Comparison of ENCODE assay signal across 7 mouse cellular contexts in genomic region chr9:62777461-62777860, GRCm38 (mm10). TPM values are rescaled to one million over a fixed set of nuclear protein-coding genes. Genes with fewer than 3 reads are reported as not detected.
A peak's percentile ranks its signal among the peaks of the same experiment; 100 is the strongest.
DNase-seq lines count a peak whose midpoint lies in the region; ATAC-seq and TF ChIP-seq lines count a peak whose summit lies in the region.

No protein-coding gene starts in this region.

- no peaks in the 10 kb centered on the region for H3K27me3 ChIP-seq in embryonic facial prominence, embryonic 14.5 days (replicated peaks; ENCODE audit: control insufficient read depth, insufficient read depth, low read length)
- no peaks in the 10 kb centered on the region for H3K27me3 ChIP-seq in hindbrain, embryonic 10.5 days (ENCODE audit: insufficient read depth, poor library complexity, severe bottlenecking)
- H3K27me3 ChIP-seq in lung, postnatal 0 days (replicated peaks; ENCODE audit: insufficient read depth, low read length) = no peaks in the 10 kb centered on the region

- peaks cover 0 to 4% of the 10 kb centered on the region in 2 experiments; a peak in 1 of 4 replicates for H3K4me1 ChIP-seq in ES-E14 (ENCODE audit: control insufficient read depth in 2 of 2, insufficient read depth in 2 of 2, low read length in 2 of 2, poor library complexity in 1 of 2)
- H3K4me1 ChIP-seq in embryonic facial prominence, embryonic 14.5 days (ENCODE audit: control insufficient read depth, insufficient read depth, low read length) = 0 out of 2 replicates have a peak, but pooled peaks cover 6% of the 10 kb centered on the region
- H3K4me1 ChIP-seq in hindbrain, embryonic 10.5 days (replicated peaks) = peaks cover 24% of the 10 kb centered on the region
- H3K4me1 ChIP-seq in lung, postnatal 0 days (ENCODE audit: insufficient read depth, low read depth, low read length) = no peaks in the 10 kb centered on the region

- ATAC-seq in embryonic facial prominence, embryonic 14.5 days (ENCODE audit: low read depth) = peak; percentile 80
- peak; percentile 70 for ATAC-seq in lung, postnatal 0 days

- no peaks in the 10 kb centered on the region for H3K9me3 ChIP-seq in ES-E14 (ENCODE audit: control insufficient read depth, insufficient read depth, low read depth, low read length)
- no peaks in the 10 kb centered on the region for H3K9me3 ChIP-seq in embryonic facial prominence, embryonic 14.5 days (ENCODE audit: control insufficient read depth, low read length)
- no peaks in the 10 kb centered on the region for H3K9me3 ChIP-seq in hindbrain, embryonic 10.5 days
- H3K9me3 ChIP-seq in lung, postnatal 0 days (ENCODE audit: low read length) = no peaks in the 10 kb centered on the region

- DNase-seq in ES-E14 (ENCODE audit: low read depth, low spot score) = peak; percentile 81
- DNase-seq in adrenal gland, postnatal 36 days = peak; percentile 59 to 73
- peak; percentile 67 for DNase-seq in embryonic facial prominence, embryonic 14.5 days (ENCODE audit: low spot score)
- peak; percentile 71 for DNase-seq in hindbrain, embryonic 10.5 days (ENCODE audit: low spot score)
- peak; percentile 47 to 78 for DNase-seq in layer of hippocampus, adult 8-10 months (ENCODE audit: low spot score in 2 of 2)
- DNase-seq in lung, postnatal 0 days (ENCODE audit: low spot score) = peak; percentile 81
- DNase-seq in retina, postnatal 1 day = peak; percentile 80

- no peaks in the 10 kb centered on the region; the same call in 1 of the 2 replicates for H3K36me3 ChIP-seq in ES-E14 (ENCODE audit: control insufficient read depth, insufficient read depth, low read length, poor library complexity, severe bottlenecking)
- H3K36me3 ChIP-seq in embryonic facial prominence, embryonic 14.5 days (ENCODE audit: control insufficient read depth, insufficient read depth, low read length) = no peaks in the 10 kb centered on the region
- no peaks in the 10 kb centered on the region for H3K36me3 ChIP-seq in hindbrain, embryonic 10.5 days
- H3K36me3 ChIP-seq in lung, postnatal 0 days (ENCODE audit: insufficient read depth, low read length) = no peaks in the 10 kb centered on the region

- no peak overlapping the region for H3K9ac ChIP-seq in ES-E14 (ENCODE audit: insufficient read depth, low read depth, low read length, poor library complexity, severe bottlenecking)
- no peak overlapping the region for H3K9ac ChIP-seq in embryonic facial prominence, embryonic 14.5 days (ENCODE audit: low read depth, low read length)
- H3K9ac ChIP-seq in lung, postnatal 0 days (replicated peaks; ENCODE audit: low read depth) = no peak overlapping the region

- no peak overlapping the region for H3K4me3 ChIP-seq in ES-E14 (ENCODE audit: insufficient read depth in 1 of 2, low read depth in 1 of 2, low read length in 2 of 2, poor library complexity in 1 of 2, severe bottlenecking in 1 of 2)
- H3K4me3 ChIP-seq in embryonic facial prominence, embryonic 14.5 days (ENCODE audit: low read depth, low read length) = no peak overlapping the region
- H3K4me3 ChIP-seq in hindbrain, embryonic 10.5 days = no peak overlapping the region
- no peak overlapping the region for H3K4me3 ChIP-seq in lung, postnatal 0 days (ENCODE audit: low read depth, low read length)

- H3K27ac ChIP-seq in ES-E14 (ENCODE audit: insufficient read depth, low read depth, low read length, poor library complexity, severe bottlenecking) = no peak overlapping the region
- H3K27ac ChIP-seq in embryonic facial prominence, embryonic 14.5 days (replicated peaks; ENCODE audit: low read depth, low read length) = no peak overlapping the region
- 0 out of 2 replicates have a peak overlapping the region, but pooled peaks have one; percentile 23 for H3K27ac ChIP-seq in hindbrain, embryonic 10.5 days
- H3K27ac ChIP-seq in lung, postnatal 0 days (ENCODE audit: low read length) = no peak overlapping the region

- no peak overlapping the region for H3K4me2 ChIP-seq in embryonic facial prominence, embryonic 14.5 days (ENCODE audit: low read depth, low read length)
- no peak overlapping the region for H3K4me2 ChIP-seq in lung, postnatal 0 days (replicated peaks; ENCODE audit: low read depth, low read length)

- in situ Hi-C loops in ES-E14 (cut with MboI; ENCODE audit: low sequenced_read_pairs in 2 of 2, unreplicated experiment in 2 of 2) = no loop called here

- peak; percentile 93 for TF ChIP-seq CTCF in lung, postnatal 0 days (IDR thresholded peaks at IDR 0.05)

- WGBS in embryonic facial prominence, embryonic 14.5 days = 9% methylated on average over 5 of the region's 5 CpGs
- WGBS in hindbrain, embryonic 10.5 days = 6% methylated on average over 5 of the region's 5 CpGs
- 10% methylated on average over 5 of the region's 5 CpGs for WGBS in lung, postnatal 0 days

- TF ChIP-seq EP300 in lung, postnatal 0 days (IDR thresholded peaks at IDR 0.05) = no peak

TF ChIP-seq in ES-E14, 5 proteins besides CTCF, POLR2A, EP300 and RAD21:
- TF ChIP-seq HCFC1 (IDR thresholded peaks at IDR 0.05; ENCODE audit: borderline replicate concordance, insufficient read depth, low read length) = no peak
- no peak for TF ChIP-seq CHD2 (IDR thresholded peaks at IDR 0.05; ENCODE audit: low read depth, low read length)
- peak; percentile 62 for TF ChIP-seq ZC3H11A (IDR thresholded peaks at IDR 0.05; ENCODE audit: borderline replicate concordance, low read depth, low read length)

RNA-seq across cellular contexts. Expression of gene Fem1b, which starts 34.3 kb away (rescaled TPM):
- 73.0 and 94.4 TPM in 2 replicates for total RNA-seq in ES-E14 (2012; rRNA removed)
- total RNA-seq in adrenal gland, postnatal 36 days (2021) = 10 to 100 TPM; 37.7 to 43.6 TPM
- polyA plus RNA-seq in embryonic facial prominence, embryonic 14.5 days (2014; fragmentation: Nextera tagmentation; extraction: Ambion mirVana) = 31.8 and 32.0 TPM in 2 replicates
- polyA plus RNA-seq in hindbrain, embryonic 10.5 days (2016; fragmentation: Nextera tagmentation; extraction: Ambion mirVana) = 30.0 and 32.2 TPM in 2 replicates
- total RNA-seq in layer of hippocampus, adult 8-10 months (2022) = 10 to 100 TPM; 85.8 to 99.0 (median 90.4) TPM
- 9.2 and 10.8 TPM in 2 replicates for polyA plus RNA-seq in lung, postnatal 0 days (2015; fragmentation: Nextera tagmentation; extraction: Ambion mirVana)
